Mouse (Mus musculus): ENCODE results near the gene Tinag. TPM values are rescaled to one million over a fixed set of nuclear protein-coding genes. Genes with fewer than 3 reads are reported as not detected.

Tinag gene
- polyA plus RNA-seq, 1 experiment = not detected

DNA sequence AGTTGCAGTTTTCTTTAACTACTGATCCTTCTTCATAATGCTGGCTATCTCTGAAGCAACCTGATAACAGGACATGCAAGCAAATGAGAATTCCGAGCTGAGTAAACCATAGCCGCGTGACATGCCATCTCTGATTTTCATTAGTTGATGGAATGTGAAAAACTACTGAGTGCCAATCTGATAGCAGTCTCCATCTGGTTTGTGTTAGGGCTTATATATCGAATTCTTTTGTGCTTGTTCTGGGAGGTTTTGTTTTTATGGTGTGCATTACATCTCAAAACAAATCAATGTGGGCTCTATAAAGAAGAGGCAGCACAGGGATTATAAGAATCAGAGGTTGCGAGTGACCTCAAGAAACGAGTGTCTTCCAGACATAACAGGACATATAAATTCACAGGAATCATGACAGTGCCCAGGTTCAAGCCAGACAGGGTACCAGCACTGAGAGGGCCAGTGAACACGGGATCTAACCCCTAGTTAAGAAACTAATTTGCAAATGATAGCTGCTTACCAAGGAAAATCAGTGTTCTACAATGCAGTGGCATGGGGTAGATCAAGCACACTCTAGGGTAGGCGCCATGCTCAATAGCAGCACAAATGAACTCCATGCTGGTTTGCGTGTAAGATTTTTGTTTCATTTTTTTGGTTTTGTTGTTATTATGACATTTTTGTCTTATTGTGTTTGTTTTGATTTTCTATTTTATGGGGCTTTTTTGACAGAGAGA, 13.0 kb downstream of the Tinag start:
- TF ChIP-seq POLR2A (IDR thresholded peaks at IDR 0.05; ENCODE audit: insufficient read depth, low read depth, low read length) (no peak), CTCF (IDR thresholded peaks at IDR 0.05; ENCODE audit: insufficient read depth, low read depth, low read length) (no peak)
- WGBS = 85% methylated on average over 9 of the region's 9 CpGs
- H3K27ac ChIP-seq (ENCODE audit: insufficient read depth, low read depth, low read length) = no peak overlapping the region
- H3K4me3 ChIP-seq (ENCODE audit: insufficient read depth, low read depth, low read length) = no peak overlapping the region
- no peaks in the 10 kb centered on the region for H3K4me1 ChIP-seq (ENCODE audit: control insufficient read depth, insufficient read depth, low read length)

GRCm38 (mm10) chr9:77025271-77025670, 20.3 kb downstream of the Tinag start:
- WGBS = 91% methylated on average over 2 of the region's 2 CpGs
- Histone ChIP-seq H3K4me1 (ENCODE audit: control insufficient read depth, insufficient read depth, low read length) (no peaks in the 10 kb centered on the region), H3K4me3 (ENCODE audit: insufficient read depth, low read depth, low read length) (no peak overlapping the region), H3K27ac (ENCODE audit: insufficient read depth, low read depth, low read length) (no peak overlapping the region)
- TF ChIP-seq CTCF (IDR thresholded peaks at IDR 0.05; ENCODE audit: insufficient read depth, low read depth, low read length) (no peak), POLR2A (IDR thresholded peaks at IDR 0.05; ENCODE audit: insufficient read depth, low read depth, low read length) (no peak)

DNA sequence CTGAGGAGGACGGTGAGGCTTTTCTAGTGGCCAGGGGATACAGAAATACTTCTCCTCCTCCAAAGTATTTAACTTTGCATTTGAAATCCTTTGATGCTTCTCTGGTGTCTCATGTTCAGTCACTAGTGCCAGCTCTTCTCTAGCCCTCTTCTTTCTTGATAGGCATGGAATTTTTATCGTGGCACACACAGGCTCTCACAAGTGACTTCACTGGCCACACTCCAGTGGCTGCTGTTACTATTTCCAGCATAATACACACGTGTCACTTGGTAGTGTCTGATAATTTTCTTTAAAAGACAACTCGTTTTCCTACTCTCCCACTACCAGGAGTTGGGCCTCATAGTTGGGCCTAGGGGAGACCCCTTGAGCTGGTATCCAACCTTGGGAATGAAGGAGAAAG, 26.7 kb downstream of the Tinag start:
- no peaks in the 10 kb centered on the region for H3K4me1 ChIP-seq (ENCODE audit: control insufficient read depth, insufficient read depth, low read length)
- TF ChIP-seq POLR2A (IDR thresholded peaks at IDR 0.05; ENCODE audit: insufficient read depth, low read depth, low read length) (no peak), CTCF (IDR thresholded peaks at IDR 0.05; ENCODE audit: insufficient read depth, low read depth, low read length) (no peak)
- 74% methylated on average over 4 of the region's 4 CpGs for WGBS
- no peak overlapping the region for H3K4me3 ChIP-seq (ENCODE audit: insufficient read depth, low read depth, low read length)
- no peak overlapping the region for H3K27ac ChIP-seq (ENCODE audit: insufficient read depth, low read depth, low read length)

DNA sequence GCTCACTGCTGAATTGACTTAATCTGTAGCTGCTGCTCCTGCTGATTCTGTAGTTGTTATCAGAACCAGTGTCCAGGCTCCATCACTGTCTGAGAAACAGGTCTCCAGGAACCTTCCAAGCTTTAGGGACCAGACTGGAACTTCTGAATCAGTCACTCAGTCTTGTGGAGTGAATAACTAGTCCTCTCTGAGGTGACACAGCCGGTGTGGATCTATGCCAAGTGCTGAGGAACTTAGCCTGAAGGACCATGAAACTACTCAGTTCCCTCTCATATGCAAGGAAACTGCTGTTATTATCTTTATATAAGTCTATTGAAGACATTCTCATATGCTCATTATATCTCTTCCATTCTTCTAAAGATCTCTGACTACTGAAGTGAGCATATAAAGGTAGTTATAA, 49.6 kb downstream of the Tinag start:
- TF ChIP-seq POLR2A (IDR thresholded peaks at IDR 0.05; ENCODE audit: insufficient read depth, low read depth, low read length) = no peak
- no peak for TF ChIP-seq CTCF (IDR thresholded peaks at IDR 0.05; ENCODE audit: insufficient read depth, low read depth, low read length)
- WGBS = 98% methylated on average over 1 of the region's 1 CpGs
- no peak overlapping the region for H3K27ac ChIP-seq (ENCODE audit: insufficient read depth, low read depth, low read length)
- no peaks in the 10 kb centered on the region for H3K4me1 ChIP-seq (ENCODE audit: control insufficient read depth, insufficient read depth, low read length)
- H3K4me3 ChIP-seq (ENCODE audit: insufficient read depth, low read depth, low read length) = no peak overlapping the region

DNA sequence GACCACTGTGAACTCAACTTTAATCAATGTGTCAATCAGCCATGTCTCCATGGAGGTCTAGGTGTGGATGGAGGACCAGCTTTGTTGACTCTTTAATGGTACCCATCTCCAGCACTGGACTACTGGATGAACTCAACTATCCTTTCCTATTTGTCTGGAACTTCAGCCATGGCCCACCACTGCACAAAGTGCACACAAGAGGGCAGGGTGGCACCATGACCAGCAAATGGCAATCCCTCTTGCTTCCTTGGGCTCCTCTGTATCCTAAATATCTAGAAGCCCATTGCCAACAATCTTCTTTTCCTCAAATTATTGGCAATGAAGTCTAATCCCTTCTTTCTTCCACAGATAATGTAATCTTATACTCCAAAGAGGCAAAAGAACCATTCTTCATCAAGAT, 55.6 kb downstream of the Tinag start:
- H3K27ac ChIP-seq (ENCODE audit: insufficient read depth, low read depth, low read length) = no peak overlapping the region
- H3K4me1 ChIP-seq (ENCODE audit: control insufficient read depth, insufficient read depth, low read length) = no peaks in the 10 kb centered on the region
- no peak for TF ChIP-seq CTCF (IDR thresholded peaks at IDR 0.05; ENCODE audit: insufficient read depth, low read depth, low read length)
- no peak for TF ChIP-seq POLR2A (IDR thresholded peaks at IDR 0.05; ENCODE audit: insufficient read depth, low read depth, low read length)
- H3K4me3 ChIP-seq (ENCODE audit: insufficient read depth, low read depth, low read length) = no peak overlapping the region

GRCm38 (mm10) chr9:76934813-76935212, 110.8 kb downstream of the Tinag start:
- 88% methylated on average over 1 of the region's 1 CpGs for WGBS

DNA sequence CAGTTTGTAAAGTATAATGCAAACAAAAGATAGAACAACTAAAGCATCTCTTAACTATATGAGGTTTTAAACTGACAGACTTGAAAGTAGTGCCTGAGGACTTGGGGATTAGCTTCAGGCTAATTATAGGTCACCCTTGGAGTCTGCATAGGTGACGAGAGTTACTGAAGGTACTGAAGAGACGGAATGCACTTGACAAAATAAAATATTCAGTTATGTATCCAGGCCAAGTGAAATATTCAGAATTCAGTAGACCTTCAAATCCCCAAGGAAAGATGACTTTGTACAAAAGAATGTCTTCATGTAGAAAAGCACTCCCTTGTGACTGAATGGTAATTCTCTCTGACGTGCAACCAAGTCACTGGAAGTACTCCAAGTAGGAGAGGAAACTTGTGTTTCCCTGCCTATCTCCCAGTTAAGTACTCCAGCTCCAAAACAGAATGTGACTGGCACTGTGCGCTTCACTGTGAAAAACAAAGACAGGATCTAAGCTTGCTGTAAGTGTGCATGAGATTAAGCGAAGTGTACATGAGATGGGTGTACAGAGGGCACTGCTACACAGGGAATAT, 130.4 kb downstream of the Tinag start:
- TF ChIP-seq POLR2A (IDR thresholded peaks at IDR 0.05; ENCODE audit: insufficient read depth, low read depth, low read length) = no peak
- TF ChIP-seq CTCF (IDR thresholded peaks at IDR 0.05; ENCODE audit: insufficient read depth, low read depth, low read length) = no peak
- no peak overlapping the region for H3K27ac ChIP-seq (ENCODE audit: insufficient read depth, low read depth, low read length)
- WGBS = 74% methylated on average over 5 of the region's 5 CpGs
- no peak overlapping the region for H3K4me3 ChIP-seq (ENCODE audit: insufficient read depth, low read depth, low read length)
- H3K4me1 ChIP-seq (ENCODE audit: control insufficient read depth, insufficient read depth, low read length) = no peaks in the 10 kb centered on the region

More at GRCm38 (mm10) chr9:76934813-76935212, 110.8 kb downstream of the Tinag start:
- no peak overlapping the region for H3K4me3 ChIP-seq (ENCODE audit: insufficient read depth, low read depth, low read length)
- no peak for TF ChIP-seq CTCF (IDR thresholded peaks at IDR 0.05; ENCODE audit: insufficient read depth, low read depth, low read length)
- TF ChIP-seq POLR2A (IDR thresholded peaks at IDR 0.05; ENCODE audit: insufficient read depth, low read depth, low read length) = no peak
- H3K4me1 ChIP-seq (ENCODE audit: control insufficient read depth, insufficient read depth, low read length) = no peaks in the 10 kb centered on the region
- no peak overlapping the region for H3K27ac ChIP-seq (ENCODE audit: insufficient read depth, low read depth, low read length)

Measured in olfactory bulb, adult 2 months (tissue).